Mouse (Mus musculus) neural tube, embryonic 14.5 days (tissue): ENCODE results near the gene Hnrnpd. TPM values are rescaled to one million over a fixed set of nuclear protein-coding genes. Genes with fewer than 3 reads are reported as not detected.

Experiments
- ATAC-seq: fragments of 200-750 bp; cut with Nextera tagmentation; 2 replicates; pipeline ENCODE4 v1.8.0; 2017; ENCODE audit warnings: low read depth, mild to moderate bottlenecking, moderate TSS enrichment, moderate library complexity
- H3K27ac ChIP-seq: fragments of 300-500 bp; sonication (generic); 2 replicates; pipeline ENCODE4 v1.5.1; 2014; ENCODE audit warnings: low read depth, mild to moderate bottlenecking, control low read depth, low read length, moderate library complexity, mixed read lengths
- H3K27me3 ChIP-seq: fragments of 300-500 bp; sonication (generic); 2 replicates; pipeline ENCODE4 v1.6.1; 2014; ENCODE audit warnings: low read length; ENCODE audit not compliant: control insufficient read depth, insufficient read depth
- H3K36me3 ChIP-seq: fragments of 300-500 bp; sonication (generic); 2 replicates; pipeline ENCODE4 v1.6.1; 2014; ENCODE audit warnings: low read length, mixed read lengths; ENCODE audit not compliant: control insufficient read depth, insufficient read depth
- H3K4me1 ChIP-seq: fragments of 300-500 bp; sonication (generic); 2 replicates; pipeline ENCODE4 v1.6.1; 2014; ENCODE audit warnings: low read length; ENCODE audit not compliant: control insufficient read depth, insufficient read depth
- H3K4me2 ChIP-seq: fragments of 300-500 bp; sonication (generic); 2 replicates; pipeline ENCODE4 v1.6.1; 2014; ENCODE audit warnings: mild to moderate bottlenecking, low read depth, low read length, control low read depth
- H3K4me3 ChIP-seq: fragments of 300-500 bp; sonication (generic); 2 replicates; pipeline ENCODE4 v1.5.1; 2014; ENCODE audit warnings: low read depth, low read length, control low read depth, mixed read lengths
- H3K9ac ChIP-seq: fragments of 300-500 bp; sonication (generic); replicated peaks from 2 replicates; pipeline ENCODE4 v1.6.1; 2014; ENCODE audit warnings: low read depth, mild to moderate bottlenecking, control low read depth, low read length, mixed read lengths
- H3K9me3 ChIP-seq: fragments of 300-500 bp; sonication (generic); 2 replicates; pipeline ENCODE4 v1.6.1; 2016; ENCODE audit warnings: low read length; ENCODE audit not compliant: control insufficient read depth
- WGBS: fragments of 180-500 bp; shearing (Covaris S2); extraction: QIAGEN DNeasy Blood & Tissue Kit; methylation state at CpG from one replicate; pipeline ENCODE4 v1.1.7; 2014; 5-methylcytosine and 5-hydroxymethylcytosine counted together
- polyA plus RNA-seq: library from polyadenylated mRNA; unstranded; fragments of >200 nt; fragmentation: Nextera tagmentation; extraction: Ambion mirVana; gene quantifications from 2 replicates; pipeline ENCODE4 v1.2.1, GENCODE M21; 2014

Hnrnpd gene
- polyA plus RNA-seq, 1 experiment from 2014 or later: 96.8 TPM

DNA sequence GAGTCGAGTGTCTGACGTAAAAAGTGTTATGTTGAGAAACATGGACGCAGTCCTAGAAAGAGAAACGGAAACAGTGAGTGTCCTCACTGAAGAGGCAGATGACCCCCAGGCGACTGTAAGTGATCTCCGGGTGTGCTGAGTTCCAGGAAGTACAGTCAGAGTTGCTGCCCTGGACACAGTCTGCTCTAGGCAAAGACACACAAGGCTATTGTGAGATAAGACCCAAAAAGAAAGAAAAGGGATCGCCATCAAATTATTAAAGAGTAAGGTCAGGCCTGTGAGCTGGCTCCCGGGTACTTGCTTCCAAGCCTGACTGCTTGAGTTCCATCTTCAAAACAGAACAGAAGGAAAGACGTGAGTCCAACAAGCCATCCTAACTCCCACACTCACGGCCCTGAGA is 37.5 kb downstream of the Hnrnpd start:
- Histone ChIP-seq H3K27ac (no peak overlapping the region), H3K4me3 (no peak overlapping the region), H3K36me3 (no peaks in the 10 kb centered on the region), H3K27me3 (no peaks in the 10 kb centered on the region), H3K9ac (no peak overlapping the region), H3K4me2 (no peak overlapping the region), H3K4me1 (no peaks in the 10 kb centered on the region), H3K9me3 (no peaks in the 10 kb centered on the region; the same call in 1 of the 2 replicates)
- no peak for ATAC-seq
- 84% methylated on average over 10 of the region's 10 CpGs for WGBS

DNA sequence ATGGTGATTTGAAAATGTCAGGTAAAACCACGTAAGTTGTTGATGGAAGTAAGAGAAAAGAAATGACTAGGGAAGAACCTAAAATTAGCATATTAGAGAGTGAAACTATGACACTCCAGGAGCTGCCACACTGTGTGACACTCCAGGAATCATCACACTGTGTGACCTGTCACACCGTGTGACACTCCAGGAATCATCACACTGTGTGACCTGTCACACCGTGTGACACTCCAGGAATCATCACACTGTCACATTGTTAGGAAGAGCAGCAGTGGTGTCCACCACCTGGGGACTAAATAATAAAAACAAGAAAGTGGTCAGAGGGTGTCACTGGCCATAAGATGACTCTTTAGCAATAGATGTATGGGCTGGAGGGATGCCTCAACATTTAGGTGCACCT is 39.3 kb downstream of the Hnrnpd start:
- no peak for ATAC-seq

DNA sequence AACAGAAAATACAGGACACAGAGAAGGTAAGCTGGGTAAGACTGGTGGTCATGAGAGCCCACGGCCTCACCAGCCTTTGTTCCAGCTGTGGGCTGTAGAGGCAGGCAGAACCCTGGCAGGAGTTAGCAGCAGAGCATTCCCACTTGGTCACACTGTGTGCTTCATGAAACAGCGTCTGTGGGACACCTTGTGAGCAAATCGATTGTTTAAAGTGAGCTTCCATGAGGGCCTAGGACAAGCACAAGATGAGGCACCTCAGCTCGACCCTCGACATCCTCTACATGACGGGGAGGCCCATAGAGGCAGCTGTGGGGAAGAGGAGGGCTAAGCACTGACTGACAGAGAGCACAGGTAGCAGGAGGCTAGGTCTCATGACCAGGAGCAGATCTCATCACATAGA is 46.8 kb downstream of the Hnrnpd start:
- Histone ChIP-seq H3K4me2 (no peak overlapping the region), H3K9me3 (no peaks in the 10 kb centered on the region), H3K9ac (no peak overlapping the region), H3K27me3 (no peaks in the 10 kb centered on the region), H3K4me1 (no peaks in the 10 kb centered on the region), H3K27ac (no peak overlapping the region), H3K36me3 (no peaks in the 10 kb centered on the region), H3K4me3 (no peak overlapping the region)
- WGBS: 85% methylated on average over 6 of the region's 6 CpGs
- no peak for ATAC-seq

More for the DNA sequence above, 39.3 kb downstream of the Hnrnpd start:
- Histone ChIP-seq H3K36me3 (no peaks in the 10 kb centered on the region), H3K4me3 (no peak overlapping the region), H3K4me2 (no peak overlapping the region), H3K9me3 (no peaks in the 10 kb centered on the region; the same call in 1 of the 2 replicates), H3K27me3 (no peaks in the 10 kb centered on the region), H3K27ac (no peak overlapping the region), H3K9ac (no peak overlapping the region), H3K4me1 (no peaks in the 10 kb centered on the region)
- WGBS: 82% methylated on average over 3 of the region's 3 CpGs

DNA sequence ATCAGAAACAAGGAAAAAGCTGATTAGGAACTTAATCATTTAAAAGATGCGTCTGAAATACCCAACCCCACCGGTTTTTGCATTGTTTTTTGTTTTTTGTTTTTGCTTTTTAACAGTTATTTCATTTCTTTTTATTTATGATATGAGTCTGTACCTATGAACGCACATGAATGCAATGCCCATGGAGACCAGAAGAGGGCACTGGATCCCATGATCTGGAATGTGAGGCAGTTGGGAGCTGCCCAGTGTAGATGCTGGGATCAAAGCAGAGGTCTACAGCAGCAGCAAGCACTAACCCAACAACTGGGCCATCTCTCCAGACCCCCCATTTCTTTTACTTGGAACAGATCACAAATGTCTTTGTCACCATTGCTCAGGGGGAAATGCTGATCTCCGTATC is 50.8 kb downstream of the Hnrnpd start:
- Histone ChIP-seq H3K27me3 (no peaks in the 10 kb centered on the region), H3K27ac (no peak overlapping the region), H3K9ac (no peak overlapping the region), H3K4me3 (no peak overlapping the region), H3K4me2 (no peak overlapping the region), H3K9me3 (no peaks in the 10 kb centered on the region), H3K4me1 (no peaks in the 10 kb centered on the region), H3K36me3 (no peaks in the 10 kb centered on the region)
- ATAC-seq: no peak
- WGBS: 49% methylated on average over 4 of the region's 4 CpGs

DNA sequence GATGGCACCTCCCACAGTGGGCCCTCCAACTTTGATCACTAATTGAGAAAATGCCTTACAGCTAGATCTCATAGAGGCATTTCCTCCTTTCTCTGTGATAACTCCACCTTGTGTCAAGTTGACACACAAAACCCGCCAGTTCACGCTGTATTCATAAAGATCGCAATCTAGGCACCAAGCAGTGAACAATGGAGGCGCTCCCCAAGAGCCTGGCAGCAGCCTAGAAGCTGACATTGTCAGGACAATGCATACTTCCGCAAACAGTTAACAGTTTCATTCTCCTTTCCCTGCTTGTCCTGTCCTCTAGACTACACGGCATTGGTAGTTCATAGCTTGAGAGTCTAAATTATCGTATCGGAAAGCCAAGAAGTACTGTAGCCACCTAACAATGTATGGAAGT is 56.7 kb downstream of the Hnrnpd start:
- no peak for ATAC-seq
- 81% methylated on average over 8 of the region's 8 CpGs for WGBS
- no peak overlapping the region for H3K4me3 ChIP-seq

DNA sequence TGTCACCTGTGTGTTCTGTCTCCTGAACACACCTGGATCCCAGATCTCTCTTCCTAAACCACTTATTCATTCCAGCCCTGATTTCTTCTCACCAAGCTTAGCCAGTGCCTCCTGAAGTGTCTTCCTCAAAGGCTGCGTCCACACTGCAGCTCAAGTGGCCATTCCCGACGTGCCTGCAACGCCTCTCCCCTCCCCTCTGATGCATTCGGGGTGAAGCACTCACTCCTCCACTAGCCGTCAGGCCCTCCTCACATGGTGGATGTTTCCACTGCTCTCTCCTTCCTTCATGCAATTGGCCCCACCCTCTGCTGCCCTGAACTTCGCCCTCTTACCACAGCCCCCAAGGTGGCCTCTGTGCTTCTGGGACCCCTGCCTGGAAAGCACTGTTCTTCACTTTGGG is 63.2 kb downstream of the Hnrnpd start:
- WGBS: 52% methylated on average over 7 of the region's 7 CpGs
- Histone ChIP-seq H3K36me3 (no peaks in the 10 kb centered on the region), H3K4me2 (no peak overlapping the region), H3K27me3 (no peaks in the 10 kb centered on the region), H3K9ac (no peak overlapping the region), H3K4me3 (no peak overlapping the region), H3K4me1 (no peaks in the 10 kb centered on the region), H3K27ac (no peak overlapping the region), H3K9me3 (no peaks in the 10 kb centered on the region)
- ATAC-seq: no peak

More for the DNA sequence above, 56.7 kb downstream of the Hnrnpd start:
- Histone ChIP-seq H3K4me2 (no peak overlapping the region), H3K36me3 (no peaks in the 10 kb centered on the region), H3K9ac (no peak overlapping the region), H3K9me3 (no peaks in the 10 kb centered on the region), H3K27ac (no peak overlapping the region), H3K4me1 (no peaks in the 10 kb centered on the region), H3K27me3 (no peaks in the 10 kb centered on the region)

DNA sequence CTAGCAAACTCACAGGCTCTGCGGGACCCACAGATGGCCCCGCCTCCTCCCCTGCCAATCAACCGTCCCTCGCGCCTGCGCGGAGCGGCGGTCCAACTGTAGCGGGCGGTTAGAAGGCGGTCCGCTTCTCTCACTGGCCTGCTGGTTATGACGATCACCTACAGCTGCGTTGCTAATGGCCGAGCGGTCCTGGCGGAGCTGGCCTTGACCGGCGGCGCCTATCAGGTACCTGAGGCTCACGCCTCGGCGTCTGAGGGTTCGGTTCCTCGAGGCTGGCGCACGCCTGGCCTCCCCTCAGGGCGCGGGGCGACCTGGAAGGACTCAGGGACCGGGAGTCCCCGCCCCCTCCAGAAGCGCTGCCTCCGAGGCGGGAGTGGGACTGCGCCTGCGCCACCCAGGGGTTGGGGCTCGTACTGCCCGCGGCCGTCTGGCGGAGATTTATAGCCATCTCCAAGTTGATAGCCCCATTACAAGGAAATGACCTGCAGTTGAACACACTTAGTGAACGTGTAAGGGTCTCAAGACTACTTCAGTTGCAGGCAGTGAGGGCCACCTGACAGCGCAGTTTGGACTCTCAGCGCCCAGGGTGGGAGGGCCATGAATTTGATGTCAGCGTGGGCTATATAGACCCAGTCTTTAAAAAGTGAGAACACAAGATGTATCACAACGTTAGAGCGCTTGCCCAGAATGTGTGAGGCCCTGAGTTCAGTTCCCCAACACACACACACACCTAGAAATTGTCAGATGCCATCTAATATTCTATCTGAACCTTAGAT is 72.4 kb downstream of the Hnrnpd start, which contains the start of gene Vamp9:
TSS of gene Vamp9 (plus strand) at position 74 of the 776 bp plus-strand sequence.
- Histone ChIP-seq H3K9ac (peak within 1 kb of the TSS; percentile 67), H3K27me3 (no peaks in the 10 kb centered on the region), H3K27ac (peak within 1 kb of the TSS; percentile 80), H3K4me3 (peak within 1 kb of the TSS; percentile 56), H3K36me3 (no peaks in the 10 kb centered on the region), H3K4me1 (no peaks in the 10 kb centered on the region), H3K9me3 (no peaks in the 10 kb centered on the region), H3K4me2 (peak within 1 kb of the TSS; percentile 50)
- 9% methylated on average over 49 of the region's 49 CpGs for WGBS
- ATAC-seq: peak; percentile 99

Other genes with a start within 250 kb of the Hnrnpd start
- 83.7 and 86.2 TPM in 2 replicates for gene Rasgef1b, start 249.9 kb downstream of the Hnrnpd start, polyA plus RNA-seq
- gene Vamp9, start 72.7 kb downstream of the Hnrnpd start, polyA plus RNA-seq: 1.0 and 1.2 TPM in 2 replicates
- gene 4930524J08Rik, start 123 bp upstream of the Hnrnpd start, polyA plus RNA-seq: 3.7 and 5.3 TPM in 2 replicates
- 208 and 236 TPM in 2 replicates for gene Hnrnpdl, start 60.7 kb upstream of the Hnrnpd start, polyA plus RNA-seq
- 46.0 and 49.9 TPM in 2 replicates for gene Enoph1, start 61.0 kb upstream of the Hnrnpd start, polyA plus RNA-seq
- 22.1 and 22.3 TPM in 2 replicates for gene Tmem150c, start 180.9 kb upstream of the Hnrnpd start, polyA plus RNA-seq